ENCODE assay signal across 8 mouse cellular contexts in genomic region chr6:30693350-30693991, GRCm38 (mm10). TPM values are rescaled to one million over a fixed set of nuclear protein-coding genes. Genes with fewer than 3 reads are reported as not detected.
A peak's percentile ranks its signal among the peaks of the same experiment; 100 is the strongest.
DNase-seq lines count a peak whose midpoint lies in the region; ATAC-seq and TF ChIP-seq lines count a peak whose summit lies in the region.

Cep41 (minus strand) TSS chr6:30693749.

- peak within 1 kb of the TSS; percentile 56 for H3K4me2 ChIP-seq in lung, postnatal 0 days (replicated peaks; ENCODE audit: low read depth, low read length)

- peak; percentile 64 for TF ChIP-seq EP300 in lung, postnatal 0 days (IDR thresholded peaks at IDR 0.05)

- H3K27me3 ChIP-seq in hindbrain, embryonic 10.5 days (ENCODE audit: insufficient read depth, poor library complexity, severe bottlenecking) = no peaks in the 10 kb centered on the region
- no peaks in the 10 kb centered on the region for H3K27me3 ChIP-seq in lung, postnatal 0 days (replicated peaks; ENCODE audit: insufficient read depth, low read length)

- H3K9me3 ChIP-seq in hindbrain, embryonic 10.5 days = no peaks in the 10 kb centered on the region
- no peaks in the 10 kb centered on the region for H3K9me3 ChIP-seq in lung, postnatal 0 days (ENCODE audit: low read length)

- peak within 1 kb of the TSS; percentile 62 for H3K4me3 ChIP-seq in hindbrain, embryonic 10.5 days
- H3K4me3 ChIP-seq in lung, postnatal 0 days (ENCODE audit: low read depth, low read length) = peak within 1 kb of the TSS; percentile 56

- WGBS in hindbrain, embryonic 10.5 days = under 1% methylated on average over 52 of the region's 52 CpGs
- 0% methylated on average over 46 of the region's 52 CpGs for WGBS in lung, postnatal 0 days

- peak; percentile 98 for ATAC-seq in frontal cortex, adult (ENCODE audit: low TSS enrichment)
- peak; percentile 97 for ATAC-seq in lung, postnatal 0 days

- H3K27ac ChIP-seq in hindbrain, embryonic 10.5 days = peak within 1 kb of the TSS; percentile 98
- H3K27ac ChIP-seq in lung, postnatal 0 days (ENCODE audit: low read length) = peak within 1 kb of the TSS; percentile 79

- H3K9ac ChIP-seq in lung, postnatal 0 days (replicated peaks; ENCODE audit: low read depth) = peak within 1 kb of the TSS; percentile 51

- no peak for TF ChIP-seq CTCF in lung, postnatal 0 days (IDR thresholded peaks at IDR 0.05)

- DNase-seq in MEL-GATA-1-ER (ENCODE audit: extremely low read depth, low read depth) = peak; percentile 85
- peak; percentile 99 for DNase-seq in cerebellum, adult 8-10 months
- DNase-seq in hindbrain, embryonic 10.5 days (ENCODE audit: low spot score) = peak; percentile 98
- peak; percentile 97 for DNase-seq in layer of hippocampus, adult 9-11 months
- peak; percentile 97 for DNase-seq in lung, postnatal 0 days (ENCODE audit: low spot score)
- peak; percentile 99 for DNase-seq in ovary, postnatal 14 days (ENCODE audit: low spot score)
- DNase-seq in thymus, postnatal 14 days = peak; percentile 94

- peaks cover 29% of the 10 kb centered on the region for H3K4me1 ChIP-seq in hindbrain, embryonic 10.5 days (replicated peaks)
- H3K4me1 ChIP-seq in lung, postnatal 0 days (ENCODE audit: insufficient read depth, low read depth, low read length) = peaks cover 5% of the 10 kb centered on the region; the same call in 1 of the 2 replicates

- H3K36me3 ChIP-seq in hindbrain, embryonic 10.5 days = no peaks in the 10 kb centered on the region
- H3K36me3 ChIP-seq in lung, postnatal 0 days (ENCODE audit: insufficient read depth, low read length) = no peaks in the 10 kb centered on the region

RNA-seq across cellular contexts. Expression of gene Cep41, which starts in this region (rescaled TPM):
- 16.0 and 19.0 TPM in 2 replicates for polyA plus RNA-seq in hindbrain, embryonic 10.5 days (2016; fragmentation: Nextera tagmentation; extraction: Ambion mirVana)
- 6.1 and 6.3 TPM in 2 replicates for polyA plus RNA-seq in lung, postnatal 0 days (2015; fragmentation: Nextera tagmentation; extraction: Ambion mirVana)

Comparison
In these comparisons a context has a peak if more than half of its experiments do, and no peak if none do; other contexts are left out.
1. Peak in every context shown above with its lines: DNase-seq, ATAC-seq, H3K4me3 ChIP-seq and H3K27ac ChIP-seq.